Mouse (Mus musculus) Patski (cell line): ENCODE results near the gene Zdhhc9. TPM values are rescaled to one million over a fixed set of nuclear protein-coding genes. Genes with fewer than 3 reads are reported as not detected.
A peak's percentile ranks its signal among the peaks of the same experiment; 100 is the strongest.

Source experiments
- ATAC-seq: fragments of 100-300 bp; one replicate; pipeline ENCODE4 v1.8.0; 2021
- CTCF ChIA-PET: fragments of 350-600 bp; sonication (Branson Sonifier 250); formaldehyde crosslinking; loops from one replicate; lab custom pipeline; 2022; ENCODE audit warnings: inconsistent platforms; lab: Charles Lee
- POLR2A ChIA-PET: fragments of 350-600 bp; sonication (Branson Sonifier 250); formaldehyde crosslinking; loops from one replicate; lab custom pipeline; 2022; ENCODE audit warnings: antibody characterized with exemption, inconsistent platforms; lab: Charles Lee
- DNase-seq: peaks from one replicate; pipeline ENCODE4 v3.0.0-alpha.2; 2011; ENCODE audit warnings: low read depth, low spot score
- H3K27me3 ChIP-seq: fragments of 371-371 bp; one replicate; pipeline ENCODE4 v1.5.1; 2021
- CTCF ChIP-seq: fragments of 100-300 bp; IDR thresholded peaks from one replicate; pipeline ENCODE4 v1.5.1; 2021
- in situ Hi-C: fragments of 300-500 bp; cut with MboI; formaldehyde crosslinking; loops from 3 replicates; pipeline ENCODE4 v1.11.1; 2018; ENCODE audit warnings: low pct_unique_long_range_greater_than_20kb, mixed read lengths
- polyA plus RNA-seq: library from polyadenylated mRNA; unstranded; gene quantifications from one replicate; pipeline ENCODE4 v1.2.3, GENCODE M21; 2021

The Zdhhc9 gene
- polyA plus RNA-seq, 1 experiment from 2014 or later: 16.2 TPM

GRCm38 (mm10) chrX:48126903-48127476 lies 81.7 kb downstream of the Zdhhc9 start:
- in situ Hi-C loops: no loop called here
- no peak for ATAC-seq
- peaks cover 5% of the 10 kb centered on the region for H3K27me3 ChIP-seq
- ChIA-PET CTCF (interaction anchor here (0.9 kb wide), 1 partner anchor 12 kb away, joined by 3 read pairs; no protein-coding TSS in a partner anchor), POLR2A (no interaction called here)
- no peak for DNase-seq
- TF ChIP-seq CTCF: no peak

DNA sequence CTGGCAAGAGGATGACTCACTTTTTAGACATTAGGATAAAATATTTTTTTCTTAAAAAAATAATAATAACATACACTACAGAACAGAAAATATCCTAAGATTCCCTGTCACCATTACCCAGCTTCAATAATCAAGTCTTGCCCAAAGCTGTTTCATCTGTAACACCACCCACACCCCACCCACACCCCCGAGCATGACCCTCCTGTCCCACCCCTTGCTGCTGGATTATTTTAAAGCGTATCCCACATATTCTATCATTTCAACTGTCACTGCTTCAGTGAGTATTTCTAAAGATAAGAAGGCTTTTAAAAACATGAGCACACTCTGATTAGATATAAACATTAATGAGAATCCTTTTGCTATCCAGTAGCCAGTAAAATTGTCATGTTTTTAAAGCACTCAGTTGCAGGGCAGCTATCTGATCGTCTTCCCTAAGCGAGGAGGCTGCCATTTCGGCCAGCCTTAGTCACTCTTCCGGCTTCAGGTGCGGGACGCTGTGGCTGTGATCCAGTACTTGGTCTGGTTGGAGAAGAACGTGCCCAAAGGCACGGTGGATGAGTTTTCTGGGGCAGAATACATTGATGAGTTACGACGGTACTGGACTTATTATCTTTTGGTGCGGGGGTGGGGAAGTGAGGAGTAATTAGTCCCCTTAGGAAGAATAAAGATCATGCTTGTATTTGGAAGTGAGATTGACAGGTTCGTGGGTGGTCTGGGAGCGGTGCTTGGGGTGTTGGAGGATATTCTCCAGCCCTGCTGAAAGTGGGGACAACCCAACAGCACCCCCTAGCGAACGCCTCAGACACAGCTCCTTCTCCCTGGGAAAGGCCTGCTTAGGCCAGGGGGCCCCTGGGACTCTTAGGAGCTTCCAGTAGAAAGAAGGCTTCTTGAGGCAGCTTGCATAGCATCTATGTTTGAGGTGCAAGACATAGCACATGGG lies 84.3 kb downstream of the Zdhhc9 start:
- ATAC-seq (peak; percentile 58), DNase-seq (no peak)
- in situ Hi-C loops: no loop called here
- peak; percentile 78 for TF ChIP-seq CTCF
- H3K27me3 ChIP-seq: peaks cover 11% of the 10 kb centered on the region
- CTCF ChIA-PET: interaction anchor here (1.2 to 1.6 kb wide), 2 partner anchors 11 to 104 kb away, joined by 3 to 5 read pairs; no protein-coding TSS in a partner anchor
- POLR2A ChIA-PET: no interaction called here

Other genes with a start within 250 kb of the Zdhhc9 start
- 2.3 TPM for gene Apln, start 174.0 kb downstream of the Zdhhc9 start, polyA plus RNA-seq
- 0.08 TPM for gene Xpnpep2, start 100.2 kb downstream of the Zdhhc9 start, polyA plus RNA-seq
- not detected for gene Sash3, start 62.4 kb downstream of the Zdhhc9 start, polyA plus RNA-seq
- gene Utp14a, start 48.0 kb upstream of the Zdhhc9 start, polyA plus RNA-seq: 18.3 TPM
- gene Bcorl1, start 132.5 kb upstream of the Zdhhc9 start, polyA plus RNA-seq: 11.1 TPM